Mouse (Mus musculus): Measurements from ENCODE around the gene Wbp4. TPM values are rescaled to one million over a fixed set of nuclear protein-coding genes. Genes with fewer than 3 reads are reported as not detected.

The Wbp4 gene
- polyA plus RNA-seq, 1 experiment from 2014 or later, result 61.1 TPM

DNA sequence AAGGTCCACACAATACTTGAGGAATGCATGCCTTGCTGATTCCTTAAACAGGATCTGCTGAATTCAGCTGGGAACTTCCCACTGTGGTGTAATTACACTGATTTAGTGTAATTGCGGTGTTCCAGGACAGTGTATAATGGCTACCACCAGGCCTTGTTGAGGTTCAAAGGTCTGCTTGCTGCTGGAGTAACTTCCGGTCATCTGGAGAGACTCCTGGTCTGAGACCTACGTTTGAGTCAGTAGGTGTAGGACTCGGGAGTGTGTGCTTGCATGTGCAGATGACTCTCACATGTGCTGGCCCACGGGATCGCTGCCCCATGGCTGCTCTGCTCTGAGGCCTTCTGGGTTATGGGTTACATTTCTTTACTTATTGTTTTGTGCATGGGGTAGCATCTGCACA, 13.0 kb upstream of the Wbp4 start:
- no peak overlapping the region for H3K4me2 ChIP-seq
- WGBS, result 90% methylated on average over 6 of the region's 6 CpGs
- ATAC-seq (ENCODE audit: low FRiP score), result no peak
- H3K36me3 ChIP-seq (ENCODE audit: control insufficient read depth, insufficient read depth, low read length), result no peaks in the 10 kb centered on the region
- H3K27me3 ChIP-seq (ENCODE audit: control insufficient read depth, insufficient read depth, low read length), result no peaks in the 10 kb centered on the region
- no peak overlapping the region for H3K4me3 ChIP-seq (ENCODE audit: low read depth, low read length)
- no peak overlapping the region for H3K9ac ChIP-seq (ENCODE audit: low read length)
- DNase-seq (ENCODE audit: low spot score, missing footprints), result no peak
- H3K27ac ChIP-seq (ENCODE audit: low read depth, low read length), result no peak overlapping the region
- no peaks in the 10 kb centered on the region for H3K4me1 ChIP-seq (ENCODE audit: control insufficient read depth, insufficient read depth, low read length)
- no peaks in the 10 kb centered on the region for H3K9me3 ChIP-seq (ENCODE audit: control insufficient read depth, low read length)

DNA sequence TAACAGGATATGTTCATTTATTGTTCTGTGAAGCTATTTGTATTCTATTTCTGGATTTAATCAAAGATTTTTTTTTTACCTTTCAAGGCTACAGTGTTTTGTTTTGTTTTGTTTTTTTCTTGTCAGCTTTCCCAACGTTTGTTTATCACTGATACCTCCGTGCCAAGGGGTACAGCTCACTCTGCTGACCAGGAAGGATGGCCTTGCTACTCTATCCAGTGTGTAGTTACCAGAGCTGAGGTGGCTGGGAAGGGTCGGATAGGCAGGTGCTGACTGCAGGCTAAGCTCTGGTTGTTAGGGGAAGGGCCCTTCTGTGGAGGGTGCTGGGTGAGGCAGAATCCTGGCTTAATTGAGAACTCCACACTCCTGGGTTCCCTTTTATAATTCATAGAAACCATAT, 8.9 kb upstream of the Wbp4 start:
- H3K9me3 ChIP-seq (ENCODE audit: control insufficient read depth, low read length), result no peaks in the 10 kb centered on the region
- H3K36me3 ChIP-seq (ENCODE audit: control insufficient read depth, insufficient read depth, low read length), result no peaks in the 10 kb centered on the region
- H3K4me3 ChIP-seq (ENCODE audit: low read depth, low read length), result no peak overlapping the region
- ATAC-seq (ENCODE audit: low FRiP score) (no peak), DNase-seq (ENCODE audit: low spot score, missing footprints) (no peak)
- H3K27ac ChIP-seq (ENCODE audit: low read depth, low read length), result no peak overlapping the region
- WGBS, result 80% methylated on average over 3 of the region's 3 CpGs
- peaks cover 6% of the 10 kb centered on the region; the same call in 1 of the 2 replicates for H3K4me1 ChIP-seq (ENCODE audit: control insufficient read depth, insufficient read depth, low read length)
- H3K9ac ChIP-seq (ENCODE audit: low read length), result no peak overlapping the region
- no peak overlapping the region for H3K4me2 ChIP-seq
- H3K27me3 ChIP-seq (ENCODE audit: control insufficient read depth, insufficient read depth, low read length), result no peaks in the 10 kb centered on the region

DNA sequence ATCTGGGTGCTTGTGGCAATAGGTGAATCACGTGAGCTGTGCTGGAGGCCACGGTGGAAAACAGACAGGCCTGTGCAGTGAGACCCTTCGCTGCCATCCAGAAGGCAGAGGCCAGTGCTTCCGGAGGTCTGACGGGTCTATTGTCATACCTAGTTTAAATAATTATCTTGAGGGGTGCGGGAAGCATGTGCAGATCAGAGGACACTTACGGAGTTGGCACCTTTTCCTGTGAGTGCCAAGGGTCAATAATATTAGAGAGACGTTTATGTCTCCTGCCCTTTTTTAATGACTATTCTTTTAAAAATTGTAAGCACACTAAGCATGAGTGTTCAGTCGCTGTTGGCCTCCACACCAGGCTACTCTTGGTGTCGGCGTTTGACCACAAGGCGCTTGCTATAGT, 7.8 kb upstream of the Wbp4 start:
- Histone ChIP-seq H3K4me3 (ENCODE audit: low read depth, low read length) (no peak overlapping the region), H3K9me3 (ENCODE audit: control insufficient read depth, low read length) (no peaks in the 10 kb centered on the region), H3K4me1 (ENCODE audit: control insufficient read depth, insufficient read depth, low read length) (peaks cover 6% of the 10 kb centered on the region; the same call in 1 of the 2 replicates), H3K27me3 (ENCODE audit: control insufficient read depth, insufficient read depth, low read length) (no peaks in the 10 kb centered on the region), H3K4me2 (no peak overlapping the region), H3K36me3 (ENCODE audit: control insufficient read depth, insufficient read depth, low read length) (no peaks in the 10 kb centered on the region), H3K9ac (ENCODE audit: low read length) (no peak overlapping the region), H3K27ac (ENCODE audit: low read depth, low read length) (no peak overlapping the region)
- 91% methylated on average over 12 of the region's 12 CpGs for WGBS
- DNase-seq (ENCODE audit: low spot score, missing footprints), result no peak
- ATAC-seq (ENCODE audit: low FRiP score), result no peak

DNA sequence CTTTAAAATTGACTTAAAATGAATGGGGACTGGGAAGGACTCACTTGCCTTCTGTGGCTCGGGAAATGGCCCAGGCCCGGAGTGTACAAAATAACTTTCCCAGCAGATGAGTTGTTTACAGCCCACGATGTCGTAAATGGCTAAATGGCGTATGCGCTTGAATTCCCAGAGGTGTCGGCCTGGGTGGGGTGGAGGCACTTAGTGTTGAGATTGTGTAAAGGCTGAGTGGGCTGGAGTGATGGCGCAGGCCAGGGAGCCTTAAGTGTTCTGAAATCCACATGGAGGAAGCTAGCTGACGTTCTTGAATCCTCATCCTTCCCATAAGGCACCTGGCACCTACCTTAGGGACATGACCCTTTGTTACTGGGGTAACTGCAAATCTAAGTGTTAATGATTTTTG, 7.2 kb upstream of the Wbp4 start:
- WGBS, result 90% methylated on average over 9 of the region's 9 CpGs
- Histone ChIP-seq H3K27ac (ENCODE audit: low read depth, low read length) (no peak overlapping the region), H3K9me3 (ENCODE audit: control insufficient read depth, low read length) (no peaks in the 10 kb centered on the region), H3K4me2 (no peak overlapping the region), H3K4me3 (ENCODE audit: low read depth, low read length) (no peak overlapping the region), H3K9ac (ENCODE audit: low read length) (no peak overlapping the region), H3K27me3 (ENCODE audit: control insufficient read depth, insufficient read depth, low read length) (no peaks in the 10 kb centered on the region), H3K36me3 (ENCODE audit: control insufficient read depth, insufficient read depth, low read length) (no peaks in the 10 kb centered on the region), H3K4me1 (ENCODE audit: control insufficient read depth, insufficient read depth, low read length) (peaks cover 6% of the 10 kb centered on the region; the same call in 1 of the 2 replicates)
- no peak for DNase-seq (ENCODE audit: low spot score, missing footprints)
- no peak for ATAC-seq (ENCODE audit: low FRiP score)

DNA sequence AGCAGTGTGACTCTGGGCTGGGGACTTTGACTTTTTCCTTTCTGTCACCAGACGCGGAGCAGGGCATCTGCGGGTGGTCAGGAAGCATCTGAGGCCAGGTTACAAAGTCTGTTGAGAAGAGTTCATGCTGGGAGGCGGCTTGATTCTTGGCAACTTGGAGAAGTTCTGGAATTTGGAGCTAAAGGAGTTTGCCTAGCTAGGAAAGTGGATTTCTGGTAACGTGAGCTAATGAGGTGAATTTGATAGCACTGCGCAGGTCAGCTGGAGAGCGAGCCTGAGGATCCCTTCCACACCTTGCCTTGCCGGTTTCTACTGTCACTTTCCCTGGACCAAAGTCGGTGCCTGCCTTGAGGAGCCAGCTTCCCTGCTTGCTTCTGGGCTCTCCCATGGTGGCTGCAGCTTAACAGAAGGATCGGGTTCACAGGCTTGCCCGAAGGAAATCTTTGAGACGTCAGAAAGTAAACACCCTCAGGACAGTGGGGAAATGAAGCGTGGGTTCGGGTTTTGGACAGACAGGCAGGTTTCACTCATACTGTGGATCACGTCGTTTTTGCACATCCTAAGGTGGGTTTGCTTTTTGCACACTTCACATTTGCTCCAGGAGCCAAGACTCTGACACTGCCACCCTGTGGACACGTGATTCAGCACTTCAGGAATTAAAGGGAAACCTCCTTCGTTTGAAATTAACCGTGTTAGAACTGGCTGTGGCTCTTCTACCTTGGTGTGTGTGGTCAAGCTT, 5.8 kb upstream of the Wbp4 start:
- no peaks in the 10 kb centered on the region for H3K36me3 ChIP-seq (ENCODE audit: control insufficient read depth, insufficient read depth, low read length)
- DNase-seq (ENCODE audit: low spot score, missing footprints) (peak; percentile 92), ATAC-seq (ENCODE audit: low FRiP score) (peak; percentile 28; the same call in 1 of the 2 replicates)
- H3K27me3 ChIP-seq (ENCODE audit: control insufficient read depth, insufficient read depth, low read length), result no peaks in the 10 kb centered on the region
- H3K4me3 ChIP-seq (ENCODE audit: low read depth, low read length), result peak overlapping the region; percentile 19
- H3K4me1 ChIP-seq (ENCODE audit: control insufficient read depth, insufficient read depth, low read length), result peaks cover 14% of the 10 kb centered on the region
- H3K9ac ChIP-seq (ENCODE audit: low read length), result peak overlapping the region; percentile 42; the same call in 1 of the 2 replicates
- H3K4me2 ChIP-seq, result peak overlapping the region; percentile 50
- no peak overlapping the region for H3K27ac ChIP-seq (ENCODE audit: low read depth, low read length)
- WGBS, result 7% methylated on average over 19 of the region's 19 CpGs
- H3K9me3 ChIP-seq (ENCODE audit: control insufficient read depth, low read length), result no peaks in the 10 kb centered on the region

GRCm38 (mm10) chr14:79486617-79486992, 5.3 kb upstream of the Wbp4 start:
- ATAC-seq (ENCODE audit: low FRiP score) (no peak), DNase-seq (ENCODE audit: low spot score, missing footprints) (no peak)
- no peak overlapping the region for H3K9ac ChIP-seq (ENCODE audit: low read length)
- H3K27me3 ChIP-seq (ENCODE audit: control insufficient read depth, insufficient read depth, low read length), result no peaks in the 10 kb centered on the region
- 23% methylated on average over 8 of the region's 8 CpGs for WGBS
- H3K9me3 ChIP-seq (ENCODE audit: control insufficient read depth, low read length), result no peaks in the 10 kb centered on the region
- H3K4me2 ChIP-seq, result no peak overlapping the region; the same call in 1 of the 2 replicates
- no peaks in the 10 kb centered on the region for H3K36me3 ChIP-seq (ENCODE audit: control insufficient read depth, insufficient read depth, low read length)
- H3K4me3 ChIP-seq (ENCODE audit: low read depth, low read length), result no peak overlapping the region
- H3K27ac ChIP-seq (ENCODE audit: low read depth, low read length), result no peak overlapping the region
- peaks cover 14% of the 10 kb centered on the region for H3K4me1 ChIP-seq (ENCODE audit: control insufficient read depth, insufficient read depth, low read length)

DNA sequence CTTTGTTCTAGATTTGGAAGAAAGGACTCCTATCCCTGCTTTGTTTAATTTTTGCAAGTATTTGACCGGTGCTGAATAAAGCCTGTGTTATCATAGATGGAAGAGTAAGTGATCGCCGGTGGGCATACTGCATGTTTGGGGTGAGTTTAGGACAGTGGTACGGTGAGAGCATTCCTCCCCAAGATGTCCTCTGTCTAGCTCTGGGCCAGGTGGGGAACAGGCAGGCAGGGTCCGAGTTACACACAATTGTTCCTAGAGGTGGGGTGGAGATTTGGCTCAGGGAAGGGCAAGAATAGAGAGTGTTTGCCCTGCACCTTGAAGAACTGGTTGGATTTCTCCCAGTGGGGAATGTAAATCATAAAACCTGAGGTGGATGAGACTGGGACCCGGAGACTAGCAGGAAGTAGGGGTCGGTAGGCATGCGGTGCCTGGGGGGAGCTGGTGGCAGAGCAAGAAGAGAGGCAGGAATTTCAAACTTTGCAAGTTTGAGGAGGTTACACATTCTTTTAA, 2.3 kb upstream of the Wbp4 start:
- no peak overlapping the region for H3K4me2 ChIP-seq
- no peak overlapping the region for H3K4me3 ChIP-seq (ENCODE audit: low read depth, low read length)
- 83% methylated on average over 8 of the region's 8 CpGs for WGBS

GRCm38 (mm10) chr14:79482747-79483355, 1.5 kb upstream of the Wbp4 start:
- Histone ChIP-seq H3K27ac (ENCODE audit: low read depth, low read length) (peak overlapping the region; percentile 100), H3K9ac (ENCODE audit: low read length) (peak overlapping the region; percentile 71), H3K4me2 (peak overlapping the region; percentile 68), H3K4me3 (ENCODE audit: low read depth, low read length) (peak overlapping the region; percentile 89), H3K9me3 (ENCODE audit: control insufficient read depth, low read length) (no peaks in the 10 kb centered on the region), H3K4me1 (ENCODE audit: control insufficient read depth, insufficient read depth, low read length) (peaks cover 22% of the 10 kb centered on the region), H3K36me3 (ENCODE audit: control insufficient read depth, insufficient read depth, low read length) (no peaks in the 10 kb centered on the region), H3K27me3 (ENCODE audit: control insufficient read depth, insufficient read depth, low read length) (no peaks in the 10 kb centered on the region)
- DNase-seq (ENCODE audit: low spot score, missing footprints), result peak; percentile 87
- WGBS, result 28% methylated on average over 15 of the region's 15 CpGs
- ATAC-seq (ENCODE audit: low FRiP score), result no peak

More for the DNA sequence above, 2.3 kb upstream of the Wbp4 start:
- Histone ChIP-seq H3K27ac (ENCODE audit: low read depth, low read length) (no peak overlapping the region), H3K36me3 (ENCODE audit: control insufficient read depth, insufficient read depth, low read length) (no peaks in the 10 kb centered on the region), H3K27me3 (ENCODE audit: control insufficient read depth, insufficient read depth, low read length) (no peaks in the 10 kb centered on the region), H3K9me3 (ENCODE audit: control insufficient read depth, low read length) (no peaks in the 10 kb centered on the region), H3K4me1 (ENCODE audit: control insufficient read depth, insufficient read depth, low read length) (peaks cover 22% of the 10 kb centered on the region), H3K9ac (ENCODE audit: low read length) (no peak overlapping the region)
- no peak for ATAC-seq (ENCODE audit: low FRiP score)
- DNase-seq (ENCODE audit: low spot score, missing footprints), result no peak

DNA sequence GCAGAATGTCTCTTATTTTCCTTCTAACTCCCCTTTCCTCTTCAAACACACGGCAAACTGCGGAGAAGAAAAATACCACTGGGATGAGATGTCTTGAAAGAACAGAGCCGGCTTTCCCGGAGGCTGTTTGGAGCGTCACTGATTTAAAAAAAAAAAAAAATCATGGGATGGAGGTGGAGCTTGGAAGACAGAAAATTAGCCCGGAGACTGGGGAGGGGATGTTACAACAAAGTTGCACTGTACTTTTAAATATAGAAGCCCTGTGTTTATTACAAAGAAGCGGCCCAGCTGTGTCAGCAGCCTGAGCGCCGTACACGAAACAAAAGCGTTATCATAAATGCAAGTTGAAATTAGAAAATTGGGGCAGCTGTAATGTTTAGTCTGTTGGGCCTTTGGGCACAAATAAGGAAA, 936 bp upstream of the Wbp4 start:
- H3K9ac ChIP-seq (ENCODE audit: low read length), result peak overlapping the region; percentile 71
- under 1% methylated on average over 11 of the region's 11 CpGs for WGBS
- DNase-seq (ENCODE audit: low spot score, missing footprints), result peak; percentile 88
- H3K4me1 ChIP-seq (ENCODE audit: control insufficient read depth, insufficient read depth, low read length), result peaks cover 20% of the 10 kb centered on the region
- H3K4me2 ChIP-seq, result peak overlapping the region; percentile 68
- ATAC-seq (ENCODE audit: low FRiP score), result no peak
- H3K9me3 ChIP-seq (ENCODE audit: control insufficient read depth, low read length), result no peaks in the 10 kb centered on the region
- H3K27me3 ChIP-seq (ENCODE audit: control insufficient read depth, insufficient read depth, low read length), result no peaks in the 10 kb centered on the region
- no peaks in the 10 kb centered on the region for H3K36me3 ChIP-seq (ENCODE audit: control insufficient read depth, insufficient read depth, low read length)
- H3K27ac ChIP-seq (ENCODE audit: low read depth, low read length), result peak overlapping the region; percentile 100
- peak overlapping the region; percentile 89 for H3K4me3 ChIP-seq (ENCODE audit: low read depth, low read length)
